Mouse (Mus musculus): ENCODE data around the gene BC030867. TPM values are rescaled to one million over a fixed set of nuclear protein-coding genes. Genes with fewer than 3 reads are reported as not detected.

The BC030867 gene
- polyA plus RNA-seq, 1 experiment from 2014 or later, result 11.4 TPM

Small RNA genes within 50 kb of the gene (microRNA-seq; reads per million reads assigned to microRNA genes)
- gene Mir8101, result not detected

Other genes with a start within 250 kb of the BC030867 start
- 7.1 and 9.4 TPM in 2 replicates for gene Mpp3, start 220.4 kb upstream of the BC030867 start, polyA plus RNA-seq (2014; fragmentation: Nextera tagmentation; extraction: Ambion mirVana)
- gene Cd300lg, start 207.4 kb upstream of the BC030867 start, polyA plus RNA-seq (2014; fragmentation: Nextera tagmentation; extraction: Ambion mirVana), result 1.1 and 1.2 TPM in 2 replicates
- 8.4 and 8.5 TPM in 2 replicates for gene Mpp2, start 160.4 kb upstream of the BC030867 start, polyA plus RNA-seq (2014; fragmentation: Nextera tagmentation; extraction: Ambion mirVana)
- not detected in 2 replicates for gene Ppy, start 147.6 kb upstream of the BC030867 start, polyA plus RNA-seq (2014; fragmentation: Nextera tagmentation; extraction: Ambion mirVana)
- gene Pyy, start 141.1 kb upstream of the BC030867 start, polyA plus RNA-seq (2014; fragmentation: Nextera tagmentation; extraction: Ambion mirVana), result 5.2 and 11.2 TPM in 2 replicates
- not detected in 2 replicates for gene Nags, start 103.4 kb upstream of the BC030867 start, polyA plus RNA-seq (2014; fragmentation: Nextera tagmentation; extraction: Ambion mirVana)
- 23.0 and 24.8 TPM in 2 replicates for gene Tmem101, start 92.5 kb upstream of the BC030867 start, polyA plus RNA-seq (2014; fragmentation: Nextera tagmentation; extraction: Ambion mirVana)
- gene Lsm12, start 63.6 kb upstream of the BC030867 start, polyA plus RNA-seq (2014; fragmentation: Nextera tagmentation; extraction: Ambion mirVana), result 88.2 and 88.5 TPM in 2 replicates
- 34.4 and 36.6 TPM in 2 replicates for gene G6pc3, start 59.3 kb upstream of the BC030867 start, polyA plus RNA-seq (2014; fragmentation: Nextera tagmentation; extraction: Ambion mirVana)
- 41.5 and 46.4 TPM in 2 replicates for gene Hdac5, start 18.7 kb upstream of the BC030867 start, polyA plus RNA-seq (2014; fragmentation: Nextera tagmentation; extraction: Ambion mirVana)
- gene Asb16, start 19.9 kb downstream of the BC030867 start, polyA plus RNA-seq (2014; fragmentation: Nextera tagmentation; extraction: Ambion mirVana), result not detected in 2 replicates
- gene Tmub2, start 36.0 kb downstream of the BC030867 start, polyA plus RNA-seq (2014; fragmentation: Nextera tagmentation; extraction: Ambion mirVana), result 53.0 and 55.0 TPM in 2 replicates
- gene Atxn7l3, start 47.7 kb downstream of the BC030867 start, polyA plus RNA-seq (2014; fragmentation: Nextera tagmentation; extraction: Ambion mirVana), result 18.7 and 19.0 TPM in 2 replicates
- gene Ubtf, start 70.9 kb downstream of the BC030867 start, polyA plus RNA-seq (2014; fragmentation: Nextera tagmentation; extraction: Ambion mirVana), result 77.3 and 87.2 TPM in 2 replicates
- 4.2 and 4.6 TPM in 2 replicates for gene Slc4a1, start 117.3 kb downstream of the BC030867 start, polyA plus RNA-seq (2014; fragmentation: Nextera tagmentation; extraction: Ambion mirVana)
- gene Rundc3a, start 144.5 kb downstream of the BC030867 start, polyA plus RNA-seq (2014; fragmentation: Nextera tagmentation; extraction: Ambion mirVana), result 7.9 and 9.7 TPM in 2 replicates
- 215 and 216 TPM in 2 replicates for gene Slc25a39, start 159.1 kb downstream of the BC030867 start, polyA plus RNA-seq (2014; fragmentation: Nextera tagmentation; extraction: Ambion mirVana)
- gene Grn, start 181.4 kb downstream of the BC030867 start, polyA plus RNA-seq (2014; fragmentation: Nextera tagmentation; extraction: Ambion mirVana), result 112 and 122 TPM in 2 replicates
- gene Fam171a2, start 198.8 kb downstream of the BC030867 start, polyA plus RNA-seq (2014; fragmentation: Nextera tagmentation; extraction: Ambion mirVana), result 7.1 and 8.0 TPM in 2 replicates
- 6.4 and 7.5 TPM in 2 replicates for gene Itga2b, start 221.2 kb downstream of the BC030867 start, polyA plus RNA-seq (2014; fragmentation: Nextera tagmentation; extraction: Ambion mirVana)